Mouse (Mus musculus): Measurements from ENCODE around the gene Palm3. TPM values are rescaled to one million over a fixed set of nuclear protein-coding genes. Genes with fewer than 3 reads are reported as not detected.

The Palm3 gene
- polyA plus RNA-seq (2015; fragmentation: Nextera tagmentation; extraction: Ambion mirVana) = 5.4 and 5.5 TPM in 2 replicates

GRCm38 (mm10) chr8:84021096-84021495 lies at the start of gene Palm3:
Gene Palm3 (plus strand): TSS chr8:84021471.
- Histone ChIP-seq H3K27me3 (peaks cover 25% of the 10 kb centered on the region), H3K4me3 (no peak within 1 kb of the TSS; the same call in 1 of the 2 replicates)
- ATAC-seq (ENCODE audit: insufficient number of reproducible peaks, low FRiP score, low TSS enrichment, low read depth) = no peak

GRCm38 (mm10) chr8:83971661-83972060 lies 49.6 kb upstream of the Palm3 start:
- Histone ChIP-seq H3K9ac (peak overlapping the region; percentile 51; the same call in 1 of the 2 replicates), H3K4me2 (peak overlapping the region; percentile 87), H3K27me3 (no peaks in the 10 kb centered on the region), H3K4me3 (peak overlapping the region; percentile 100), H3K27ac (peak overlapping the region; percentile 23; the same call in 1 of the 2 replicates), H3K4me1 (peaks cover 21% of the 10 kb centered on the region), H3K9me3 (no peaks in the 10 kb centered on the region), H3K36me3 (peaks cover 14% of the 10 kb centered on the region; the same call in 1 of the 2 replicates)
- ATAC-seq (ENCODE audit: insufficient number of reproducible peaks, low FRiP score, low TSS enrichment, low read depth) = no peak
- 75% methylated on average over 6 of the region's 6 CpGs for WGBS

More at GRCm38 (mm10) chr8:84021096-84021495, at the start of gene Palm3:
- no peaks in the 10 kb centered on the region for H3K9me3 ChIP-seq
- H3K9ac ChIP-seq = no peak within 1 kb of the TSS
- H3K36me3 ChIP-seq = no peaks in the 10 kb centered on the region
- no peak within 1 kb of the TSS for H3K27ac ChIP-seq
- peaks cover 23% of the 10 kb centered on the region for H3K4me1 ChIP-seq
- WGBS = 12% methylated on average over 16 of the region's 18 CpGs
- H3K4me2 ChIP-seq = peak within 1 kb of the TSS; percentile 19; the same call in 1 of the 2 replicates

- under 1% methylated on average over 79 of the region's 94 CpGs for WGBS
- Histone ChIP-seq H3K9me3 (no peaks in the 10 kb centered on the region), H3K27ac (peak within 1 kb of the TSS; percentile 75)
These were observed 48.8 kb upstream of the Palm3 start, which contains the start of gene Prkaca for GRCm38 (mm10) chr8:83972150-83973120. Gene Prkaca (plus strand): TSS chr8:83972993.

GRCm38 (mm10) chr8:83973161-83974031 lies 47.9 kb upstream of the Palm3 start:
- H3K4me3 ChIP-seq = peak overlapping the region; percentile 100
- peak overlapping the region; percentile 75 for H3K27ac ChIP-seq
- H3K27me3 ChIP-seq = no peaks in the 10 kb centered on the region
- H3K4me2 ChIP-seq = peak overlapping the region; percentile 87
- 2% methylated on average over 37 of the region's 37 CpGs for WGBS
- H3K9ac ChIP-seq = peak overlapping the region; percentile 96
- H3K36me3 ChIP-seq = peaks cover 12% of the 10 kb centered on the region; the same call in 1 of the 2 replicates
- H3K4me1 ChIP-seq = peaks cover 38% of the 10 kb centered on the region
- peak; percentile 9; the same call in 1 of the 2 replicates for ATAC-seq (ENCODE audit: insufficient number of reproducible peaks, low FRiP score, low TSS enrichment, low read depth)
- no peaks in the 10 kb centered on the region for H3K9me3 ChIP-seq

More at GRCm38 (mm10) chr8:83972150-83973120, 48.8 kb upstream of the Palm3 start, which contains the start of gene Prkaca:
- peak; percentile 99 for ATAC-seq (ENCODE audit: insufficient number of reproducible peaks, low FRiP score, low TSS enrichment, low read depth)
- peaks cover 12% of the 10 kb centered on the region; the same call in 1 of the 2 replicates for H3K36me3 ChIP-seq
- peaks cover 28% of the 10 kb centered on the region for H3K4me1 ChIP-seq
- H3K4me2 ChIP-seq = peak within 1 kb of the TSS; percentile 87
- H3K4me3 ChIP-seq = peak within 1 kb of the TSS; percentile 100
- H3K9ac ChIP-seq = peak within 1 kb of the TSS; percentile 96
- H3K27me3 ChIP-seq = no peaks in the 10 kb centered on the region

- WGBS = 82% methylated on average over 4 of the region's 4 CpGs
- Histone ChIP-seq H3K4me2 (peak overlapping the region; percentile 87; the same call in 1 of the 2 replicates), H3K27ac (no peak overlapping the region), H3K9ac (no peak overlapping the region), H3K36me3 (peaks cover 3% of the 10 kb centered on the region; the same call in 1 of the 2 replicates), H3K9me3 (no peaks in the 10 kb centered on the region), H3K4me1 (peaks cover 39% of the 10 kb centered on the region), H3K27me3 (no peaks in the 10 kb centered on the region), H3K4me3 (peak overlapping the region; percentile 100; the same call in 1 of the 2 replicates)
- ATAC-seq (ENCODE audit: insufficient number of reproducible peaks, low FRiP score, low TSS enrichment, low read depth) = no peak
These were observed 46.8 kb upstream of the Palm3 start for GRCm38 (mm10) chr8:83974521-83974920.

- H3K4me1 ChIP-seq = peaks cover 39% of the 10 kb centered on the region
- H3K4me2 ChIP-seq = no peak overlapping the region
- ATAC-seq (ENCODE audit: insufficient number of reproducible peaks, low FRiP score, low TSS enrichment, low read depth) = no peak
- no peak overlapping the region for H3K4me3 ChIP-seq
- H3K36me3 ChIP-seq = peaks cover 12% of the 10 kb centered on the region
- no peak overlapping the region for H3K27ac ChIP-seq
- no peak overlapping the region for H3K9ac ChIP-seq
- WGBS = 88% methylated on average over 4 of the region's 4 CpGs
- no peaks in the 10 kb centered on the region for H3K27me3 ChIP-seq
- H3K9me3 ChIP-seq = no peaks in the 10 kb centered on the region
These were observed 45.1 kb upstream of the Palm3 start for GRCm38 (mm10) chr8:83976101-83976630.

- no peaks in the 10 kb centered on the region for H3K9me3 ChIP-seq
- H3K36me3 ChIP-seq = peaks cover 19% of the 10 kb centered on the region
- WGBS = 83% methylated on average over 5 of the region's 5 CpGs
- H3K4me1 ChIP-seq = peaks cover 38% of the 10 kb centered on the region
- no peaks in the 10 kb centered on the region for H3K27me3 ChIP-seq
- no peak for ATAC-seq (ENCODE audit: insufficient number of reproducible peaks, low FRiP score, low TSS enrichment, low read depth)
- no peak overlapping the region for H3K9ac ChIP-seq
- no peak overlapping the region for H3K4me2 ChIP-seq
- H3K27ac ChIP-seq = no peak overlapping the region
- no peak overlapping the region for H3K4me3 ChIP-seq
These were observed 44.4 kb upstream of the Palm3 start for GRCm38 (mm10) chr8:83976779-83977350.

- Histone ChIP-seq H3K9ac (no peak overlapping the region), H3K27ac (no peak overlapping the region; the same call in 1 of the 2 replicates), H3K4me1 (peaks cover 35% of the 10 kb centered on the region), H3K9me3 (no peaks in the 10 kb centered on the region), H3K36me3 (peaks cover 25% of the 10 kb centered on the region), H3K4me2 (0 out of 2 replicates have a peak overlapping the region, but pooled peaks have one; percentile 0), H3K4me3 (no peak overlapping the region), H3K27me3 (no peaks in the 10 kb centered on the region)
- no peak for ATAC-seq (ENCODE audit: insufficient number of reproducible peaks, low FRiP score, low TSS enrichment, low read depth)
- 42% methylated on average over 6 of the region's 6 CpGs for WGBS
These were observed 43.6 kb upstream of the Palm3 start for GRCm38 (mm10) chr8:83977646-83978045.

GRCm38 (mm10) chr8:83978200-83978599 lies 43.1 kb upstream of the Palm3 start:
- WGBS = 71% methylated on average over 9 of the region's 9 CpGs
- no peak overlapping the region for H3K4me2 ChIP-seq

GRCm38 (mm10) chr8:83980250-83980649 lies 41.0 kb upstream of the Palm3 start:
- Histone ChIP-seq H3K36me3 (peaks cover 48% of the 10 kb centered on the region), H3K4me3 (no peak overlapping the region), H3K9ac (no peak overlapping the region), H3K27me3 (no peaks in the 10 kb centered on the region), H3K4me2 (no peak overlapping the region), H3K9me3 (no peaks in the 10 kb centered on the region), H3K4me1 (peaks cover 18% of the 10 kb centered on the region), H3K27ac (no peak overlapping the region)
- 0 out of 2 replicates have a peak, but pooled peaks have one; percentile 36 for ATAC-seq (ENCODE audit: insufficient number of reproducible peaks, low FRiP score, low TSS enrichment, low read depth)
- 100% methylated on average over 1 of the region's 1 CpGs for WGBS

More at GRCm38 (mm10) chr8:83978200-83978599, 43.1 kb upstream of the Palm3 start:
- H3K9me3 ChIP-seq = no peaks in the 10 kb centered on the region
- no peak overlapping the region for H3K4me3 ChIP-seq
- H3K4me1 ChIP-seq = peaks cover 35% of the 10 kb centered on the region
- H3K9ac ChIP-seq = no peak overlapping the region
- no peak for ATAC-seq (ENCODE audit: insufficient number of reproducible peaks, low FRiP score, low TSS enrichment, low read depth)
- H3K36me3 ChIP-seq = peaks cover 31% of the 10 kb centered on the region
- H3K27me3 ChIP-seq = no peaks in the 10 kb centered on the region
- H3K27ac ChIP-seq = no peak overlapping the region
